Mouse (Mus musculus) forelimb bud, embryonic 11.5 days (tissue): ENCODE measurements at regions not wholly inside any gene's neighbourhood (a gene's known extent, or its start where the extent isn't known, plus 50 kb on each side); places are given as distances from the start of the nearest gene placed in this dataset.
"Not testable (repeated sequence)": the region's sequence is repeated elsewhere in the genome, so short reads cannot be mapped to it uniquely, and the experiment has no call there.

Source experiments
- DNase-seq: peaks from one replicate; pipeline ENCODE4 v3.0.0-alpha.2; 2012; ENCODE audit warnings: low read depth, low spot score

GRCm38 (mm10) chr2:17065149-17066145, 665.8 kb downstream of the Nebl start:
- DNase-seq = not testable (repeated sequence)
